Mouse (Mus musculus) liver, embryonic 13.5 days (tissue): ENCODE data around the gene D8Ertd738e. TPM values are rescaled to one million over a fixed set of nuclear protein-coding genes. Genes with fewer than 3 reads are reported as not detected.

Experiments
- ATAC-seq: fragments of 200-750 bp; cut with Nextera tagmentation; 2 replicates; pipeline ENCODE4 v1.8.0; 2017; ENCODE audit warnings: low read depth, mild to moderate bottlenecking, moderate number of reproducible peaks, moderate library complexity
- DNase-seq: peaks from one replicate; pipeline ENCODE4 v3.0.0; 2022
- H3K27ac ChIP-seq: fragments of 300-500 bp; sonication (generic); 2 replicates; pipeline ENCODE4 v1.5.1; 2015; ENCODE audit warnings: moderate library complexity, mild to moderate bottlenecking, inconsistent platforms
- H3K27me3 ChIP-seq: fragments of 300-500 bp; sonication (generic); 2 replicates; pipeline ENCODE4 v1.6.1; 2015; ENCODE audit warnings: mild to moderate bottlenecking, inconsistent platforms
- H3K36me3 ChIP-seq: fragments of 300-500 bp; sonication (generic); 2 replicates; pipeline ENCODE4 v1.6.1; 2015; ENCODE audit warnings: mild to moderate bottlenecking, inconsistent platforms
- H3K4me1 ChIP-seq: fragments of 300-500 bp; sonication (generic); replicated peaks from 2 replicates; pipeline ENCODE4 v1.6.1; 2015; ENCODE audit warnings: inconsistent platforms
- H3K4me2 ChIP-seq: fragments of 300-500 bp; sonication (generic); 2 replicates; pipeline ENCODE4 v1.6.1; 2015; ENCODE audit warnings: inconsistent platforms, mild to moderate bottlenecking, moderate library complexity
- H3K4me3 ChIP-seq: fragments of 300-500 bp; sonication (generic); replicated peaks from 2 replicates; pipeline ENCODE4 v1.5.1; 2015; ENCODE audit warnings: mild to moderate bottlenecking, inconsistent platforms
- H3K9ac ChIP-seq: fragments of 300-500 bp; sonication (generic); 2 replicates; pipeline ENCODE4 v1.6.1; 2015; ENCODE audit warnings: mild to moderate bottlenecking, inconsistent platforms
- H3K9me3 ChIP-seq: fragments of 300-500 bp; sonication (generic); replicated peaks from 2 replicates; pipeline ENCODE4 v1.6.1; 2016; ENCODE audit warnings: inconsistent platforms
- WGBS: fragments of 180-500 bp; shearing (Covaris S2); methylation state at CpG from one replicate; pipeline ENCODE4 v1.1.7; 2015; ENCODE audit not compliant: insufficient replicate concordance; 5-methylcytosine and 5-hydroxymethylcytosine counted together
- microRNA counts: library from miRNA; unstranded; fragments of <30 nt; microRNA quantifications from one replicate; lab custom pipeline; 2016
- microRNA-seq: library from miRNA; unstranded; fragments of <30 nt; microRNA quantifications from one replicate; pipeline ENCODE4, GENCODE M21; 2016
- polyA plus RNA-seq: library from polyadenylated mRNA; unstranded; fragments of >200 nt; fragmentation: Nextera tagmentation; extraction: Ambion mirVana; gene quantifications from 2 replicates; pipeline ENCODE4 v1.2.1, GENCODE M21; 2015

Gene D8Ertd738e
- polyA plus RNA-seq, 1 experiment from 2014 or later, result 245 TPM

GRCm38 (mm10) chr8:84200652-84201544 lies 48.6 kb downstream of the D8Ertd738e start:
- WGBS, result 2% methylated on average over 64 of the region's 70 CpGs
- DNase-seq, result peak; percentile 60
- Histone ChIP-seq H3K9ac (peak overlapping the region; percentile 76), H3K4me2 (peak overlapping the region; percentile 78), H3K36me3 (0 out of 2 replicates have a peak, but pooled peaks cover 5% of the 10 kb centered on the region), H3K27me3 (peaks cover 40% of the 10 kb centered on the region), H3K4me3 (peak overlapping the region; percentile 62), H3K4me1 (peaks cover 73% of the 10 kb centered on the region), H3K27ac (peak overlapping the region; percentile 82), H3K9me3 (no peaks in the 10 kb centered on the region)
- ATAC-seq, result 0 out of 2 replicates have a peak, but pooled peaks have one; percentile 5

GRCm38 (mm10) chr8:84200126-84200555 lies 49.4 kb downstream of the D8Ertd738e start:
- WGBS, result 36% methylated on average over 8 of the region's 8 CpGs
- H3K27me3 ChIP-seq, result peaks cover 40% of the 10 kb centered on the region
- peaks cover 73% of the 10 kb centered on the region for H3K4me1 ChIP-seq
- H3K36me3 ChIP-seq, result no peaks in the 10 kb centered on the region
- ATAC-seq (no peak), DNase-seq (no peak)
- H3K9ac ChIP-seq, result peak overlapping the region; percentile 76; the same call in 1 of the 2 replicates
- H3K4me2 ChIP-seq, result peak overlapping the region; percentile 78
- H3K27ac ChIP-seq, result peak overlapping the region; percentile 82
- peak overlapping the region; percentile 62 for H3K4me3 ChIP-seq
- no peaks in the 10 kb centered on the region for H3K9me3 ChIP-seq

- H3K9me3 ChIP-seq, result no peaks in the 10 kb centered on the region
- H3K9ac ChIP-seq, result no peak overlapping the region
- ATAC-seq, result no peak
- DNase-seq, result no peak
- peak overlapping the region; percentile 82 for H3K27ac ChIP-seq
- no peak overlapping the region for H3K4me3 ChIP-seq
- WGBS, result 47% methylated on average over 11 of the region's 11 CpGs
- H3K27me3 ChIP-seq, result peaks cover 40% of the 10 kb centered on the region
- H3K36me3 ChIP-seq, result no peaks in the 10 kb centered on the region
- H3K4me1 ChIP-seq, result peaks cover 73% of the 10 kb centered on the region
- peak overlapping the region; percentile 78; the same call in 1 of the 2 replicates for H3K4me2 ChIP-seq
These were observed 50.0 kb downstream of the D8Ertd738e start for GRCm38 (mm10) chr8:84199348-84200125.

- Histone ChIP-seq H3K4me3 (peak overlapping the region; percentile 58; the same call in 1 of the 2 replicates), H3K27ac (peak overlapping the region; percentile 82), H3K4me1 (peaks cover 68% of the 10 kb centered on the region), H3K27me3 (peaks cover 37% of the 10 kb centered on the region), H3K9ac (peak overlapping the region; percentile 53; the same call in 1 of the 2 replicates), H3K9me3 (no peaks in the 10 kb centered on the region), H3K4me2 (peak overlapping the region; percentile 72), H3K36me3 (no peaks in the 10 kb centered on the region)
- no peak for DNase-seq
- WGBS, result 38% methylated on average over 4 of the region's 4 CpGs
- ATAC-seq, result no peak
These were observed 50.6 kb downstream of the D8Ertd738e start for GRCm38 (mm10) chr8:84198871-84199270.

GRCm38 (mm10) chr8:84197922-84198774 lies 51.4 kb downstream of the D8Ertd738e start:
- peak; percentile 89 for DNase-seq
- Histone ChIP-seq H3K4me2 (peak overlapping the region; percentile 72), H3K9ac (peak overlapping the region; percentile 53), H3K27ac (peak overlapping the region; percentile 82), H3K4me1 (peaks cover 66% of the 10 kb centered on the region), H3K36me3 (no peaks in the 10 kb centered on the region), H3K4me3 (peak overlapping the region; percentile 58), H3K27me3 (peaks cover 39% of the 10 kb centered on the region), H3K9me3 (no peaks in the 10 kb centered on the region)
- WGBS, result 3% methylated on average over 30 of the region's 30 CpGs
- peak; percentile 80 for ATAC-seq

GRCm38 (mm10) chr8:84197141-84197921 lies 52.2 kb downstream of the D8Ertd738e start:
- WGBS, result 5% methylated on average over 43 of the region's 43 CpGs
- H3K4me1 ChIP-seq, result peaks cover 66% of the 10 kb centered on the region
- no peaks in the 10 kb centered on the region for H3K9me3 ChIP-seq
- H3K27me3 ChIP-seq, result peaks cover 36% of the 10 kb centered on the region
- H3K4me3 ChIP-seq, result peak overlapping the region; percentile 58
- H3K9ac ChIP-seq, result peak overlapping the region; percentile 53
- no peaks in the 10 kb centered on the region for H3K36me3 ChIP-seq
- H3K27ac ChIP-seq, result peak overlapping the region; percentile 82
- DNase-seq (peak; percentile 61), ATAC-seq (no peak)
- H3K4me2 ChIP-seq, result peak overlapping the region; percentile 72

MicroRNAs within 50 kb of the gene (microRNA counts, 519-probe panel; counts per million panel counts)
- microRNA mmu-miR-23a (lab: Ali Mortazavi, UCI), result 5,715 counts per million, percentile 70 among the panel's probes with 10 or more counts
- microRNA mmu-miR-27a (lab: Ali Mortazavi, UCI), result 5,829 counts per million, percentile 72 among the panel's probes with 10 or more counts

Small RNA genes lying within 50 kb of the gene (microRNA-seq; reads per million reads assigned to microRNA genes)
- gene Mir23a (15,380 reads per million, percentile 96 among the genes with 10 or more reads in this experiment), gene Mir24-2 (not detected), gene Mir27a (287 reads per million, percentile 63 among the genes with 10 or more reads in this experiment), gene Mir3074-2 (not detected)

Other genes with a start within 250 kb of the D8Ertd738e start
- 0.38 and 0.57 TPM in 2 replicates for gene 1700067K01Rik, start 248.2 kb downstream of the D8Ertd738e start, polyA plus RNA-seq
- not detected in 2 replicates for gene 2210011C24Rik, start 237.5 kb downstream of the D8Ertd738e start, polyA plus RNA-seq
- gene Palm3, start 228.2 kb downstream of the D8Ertd738e start, polyA plus RNA-seq, result 0.06 and 0.27 TPM in 2 replicates
- gene Il27ra, start 207.1 kb downstream of the D8Ertd738e start, polyA plus RNA-seq, result 0.72 and 1.1 TPM in 2 replicates
- gene Rln3, start 204.7 kb downstream of the D8Ertd738e start, polyA plus RNA-seq, result not detected in 2 replicates
- gene Gm10643, start 184.6 kb downstream of the D8Ertd738e start, polyA plus RNA-seq, result 0.12 and 0.14 TPM in 2 replicates
- gene Rfx1, start 182.9 kb downstream of the D8Ertd738e start, polyA plus RNA-seq, result 2.4 and 2.7 TPM in 2 replicates
- 3.7 and 4.3 TPM in 2 replicates for gene Dcaf15, start 145.0 kb downstream of the D8Ertd738e start, polyA plus RNA-seq
- 0.05 TPM in 1 of 2 replicates, not detected in the other for gene Podnl1, start 123.7 kb downstream of the D8Ertd738e start, polyA plus RNA-seq
- 5.4 and 6.2 TPM in 2 replicates for gene Cc2d1a, start 101.8 kb downstream of the D8Ertd738e start, polyA plus RNA-seq
- 0.13 and 0.25 TPM in 2 replicates for gene 4930432K21Rik, start 101.7 kb downstream of the D8Ertd738e start, polyA plus RNA-seq
- gene Nanos3, start 64.5 kb downstream of the D8Ertd738e start, polyA plus RNA-seq, result 0.28 and 0.34 TPM in 2 replicates
- 2.1 and 2.2 TPM in 2 replicates for gene Zswim4, start 12.7 kb downstream of the D8Ertd738e start, polyA plus RNA-seq
- 41.2 and 48.4 TPM in 2 replicates for gene Mri1, start 7.6 kb upstream of the D8Ertd738e start, polyA plus RNA-seq
- 8.8 and 9.1 TPM in 2 replicates for gene Ccdc130, start 20.7 kb upstream of the D8Ertd738e start, polyA plus RNA-seq
- 0.51 and 0.74 TPM in 2 replicates for gene Cacna1a, start 138.7 kb upstream of the D8Ertd738e start, polyA plus RNA-seq